Mouse (Mus musculus): ENCODE results near the gene Hdac8.

GRCm38 (mm10) chrX:102262620-102263345, 242.4 kb downstream of the Hdac8 start:
- TF ChIP-seq CTCF (IDR thresholded peaks at IDR 0.05; ENCODE audit: extremely low read depth, insufficient read depth, low read length) = no peak
- no peak for TF ChIP-seq POLR2A (IDR thresholded peaks at IDR 0.05; ENCODE audit: extremely low read depth, insufficient read depth, low read length)

All from cortical plate, adult 2 months (tissue).